Mouse (Mus musculus): ENCODE results near the gene Hspa8. TPM values are rescaled to one million over a fixed set of nuclear protein-coding genes. Genes with fewer than 3 reads are reported as not detected.
"Not testable (repeated sequence)": the region's sequence is repeated elsewhere in the genome, so short reads cannot be mapped to it uniquely, and the experiment has no call there.

Hspa8 gene
- polyA plus RNA-seq, 1 experiment from 2014 or later: 2,291 TPM

DNA sequence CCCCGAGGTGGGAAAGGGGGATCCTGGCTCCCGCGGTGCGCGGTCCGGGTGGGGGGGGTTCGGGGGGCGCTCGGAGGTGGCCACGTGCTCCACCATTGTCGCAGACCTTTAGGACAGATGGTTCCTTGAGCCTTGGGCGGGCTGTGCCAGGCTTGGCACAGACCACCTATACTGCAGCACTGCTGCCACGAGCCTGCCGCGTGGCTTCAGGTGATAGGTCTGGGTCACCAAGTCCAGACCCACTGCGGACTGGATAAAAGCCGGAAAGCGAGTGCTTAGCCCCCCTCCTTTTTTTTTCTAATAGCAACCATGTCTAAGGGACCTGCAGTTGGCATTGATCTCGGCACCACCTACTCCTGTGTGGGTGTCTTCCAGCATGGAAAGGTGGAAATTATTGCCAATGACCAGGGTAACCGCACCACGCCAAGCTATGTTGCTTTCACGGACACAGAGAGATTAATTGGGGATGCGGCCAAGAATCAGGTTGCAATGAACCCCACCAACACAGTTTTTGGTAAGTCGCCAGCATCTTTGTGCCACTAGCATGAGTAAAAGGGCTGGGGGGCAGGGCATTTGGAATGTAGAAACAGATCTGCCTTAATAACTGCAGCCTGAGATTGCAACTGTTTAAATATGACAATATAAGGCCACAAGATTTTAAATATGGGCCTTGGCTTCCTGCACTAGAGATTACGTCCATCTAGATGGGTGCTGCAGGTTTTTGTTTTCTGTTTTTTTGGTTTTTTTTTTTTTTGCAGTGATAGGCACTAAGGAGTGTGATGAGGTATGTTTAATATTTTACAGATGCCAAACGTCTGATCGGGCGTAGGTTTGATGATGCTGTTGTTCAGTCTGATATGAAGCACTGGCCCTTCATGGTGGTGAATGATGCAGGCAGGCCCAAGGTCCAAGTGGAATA, 1.1 kb downstream of the Hspa8 start:
- WGBS: under 1% methylated on average over 28 of the region's 28 CpGs
- not testable (repeated sequence) for H3K27me3 ChIP-seq; ATAC-seq (ENCODE audit: insufficient number of reproducible peaks, low FRiP score, low TSS enrichment, low read depth); H3K9me3 ChIP-seq (replicated peaks)
- peak overlapping the region; percentile 60 for H3K4me2 ChIP-seq (replicated peaks)
- peak overlapping the region; percentile 97 for H3K4me3 ChIP-seq (replicated peaks)
- peaks cover 35% of the 10 kb centered on the region for H3K36me3 ChIP-seq
- H3K27ac ChIP-seq (replicated peaks): peak overlapping the region; percentile 94
- H3K9ac ChIP-seq: peak overlapping the region; percentile 99
- peaks cover 44% of the 10 kb centered on the region for H3K4me1 ChIP-seq

DNA sequence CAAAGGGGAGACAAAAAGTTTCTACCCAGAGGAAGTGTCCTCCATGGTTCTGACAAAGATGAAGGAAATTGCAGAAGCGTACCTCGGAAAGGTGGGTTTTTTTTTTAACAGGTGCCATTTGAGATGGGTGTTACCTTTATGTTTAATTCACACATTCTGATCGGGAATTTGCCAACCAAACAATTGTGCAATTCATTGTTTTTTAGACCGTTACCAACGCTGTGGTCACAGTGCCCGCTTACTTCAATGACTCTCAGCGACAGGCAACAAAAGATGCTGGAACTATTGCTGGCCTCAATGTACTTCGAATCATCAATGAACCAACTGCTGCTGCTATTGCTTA, 1.7 kb downstream of the Hspa8 start:
- H3K36me3 ChIP-seq: peaks cover 35% of the 10 kb centered on the region
- H3K27ac ChIP-seq (replicated peaks): not testable (repeated sequence)

DNA sequence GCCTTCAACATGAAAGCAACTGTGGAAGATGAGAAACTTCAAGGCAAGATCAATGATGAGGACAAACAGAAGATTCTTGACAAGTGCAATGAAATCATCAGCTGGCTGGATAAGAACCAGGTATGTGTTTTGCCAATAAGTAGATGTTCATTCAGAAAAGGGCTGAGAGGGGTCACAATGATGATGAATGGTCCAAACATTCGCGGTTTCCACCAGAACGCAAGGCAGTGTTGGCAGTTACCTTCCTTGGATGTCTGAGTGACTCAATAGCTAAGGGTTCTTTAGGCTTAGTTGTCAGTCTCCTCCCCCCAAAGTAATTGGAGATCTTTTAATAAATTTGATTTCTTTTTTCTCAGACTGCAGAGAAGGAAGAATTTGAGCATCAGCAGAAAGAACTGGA, 3.8 kb downstream of the Hspa8 start:
- Histone ChIP-seq H3K4me1 (peaks cover 51% of the 10 kb centered on the region), H3K4me2 (replicated peaks) (peak overlapping the region; percentile 25; the same call in 1 of the 2 replicates), H3K36me3 (peaks cover 35% of the 10 kb centered on the region)
- H3K9me3 ChIP-seq (replicated peaks); H3K4me3 ChIP-seq (replicated peaks); H3K27me3 ChIP-seq; ATAC-seq (ENCODE audit: insufficient number of reproducible peaks, low FRiP score, low TSS enrichment, low read depth); H3K27ac ChIP-seq (replicated peaks); H3K9ac ChIP-seq: not testable (repeated sequence)
- WGBS: 57% methylated on average over 3 of the region's 3 CpGs

More for the DNA sequence above, 1.7 kb downstream of the Hspa8 start:
- Histone ChIP-seq H3K4me3 (replicated peaks) (peak overlapping the region; percentile 97), H3K9ac (peak overlapping the region; percentile 99), H3K4me1 (peaks cover 51% of the 10 kb centered on the region), H3K4me2 (replicated peaks) (peak overlapping the region; percentile 60)
- H3K27me3 ChIP-seq; ATAC-seq (ENCODE audit: insufficient number of reproducible peaks, low FRiP score, low TSS enrichment, low read depth); H3K9me3 ChIP-seq (replicated peaks): not testable (repeated sequence)
- 4% methylated on average over 8 of the region's 8 CpGs for WGBS

DNA sequence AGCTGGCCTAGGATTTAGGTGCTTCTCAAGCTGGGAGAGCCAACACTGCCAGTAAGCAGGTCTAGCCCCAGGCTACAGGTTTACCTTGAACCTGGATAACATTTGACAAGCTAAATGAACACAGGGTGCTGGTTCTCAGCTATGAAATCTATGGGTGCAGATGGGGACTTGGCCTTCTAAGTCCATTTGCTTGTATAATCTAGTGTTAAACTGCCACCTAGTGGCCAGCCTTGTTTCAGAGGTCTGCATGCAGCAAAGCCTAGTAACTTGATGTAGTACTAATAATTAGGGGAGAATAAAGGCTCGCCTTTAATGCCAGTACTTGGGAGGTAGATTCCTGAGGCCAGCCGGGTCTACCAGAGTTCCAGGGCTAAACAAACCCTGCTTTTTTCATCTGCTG, 4.5 kb downstream of the Hspa8 start:
- Histone ChIP-seq H3K27me3 (no peaks in the 10 kb centered on the region), H3K4me1 (peaks cover 48% of the 10 kb centered on the region), H3K9ac (no peak overlapping the region), H3K9me3 (replicated peaks) (no peaks in the 10 kb centered on the region), H3K4me2 (replicated peaks) (peak overlapping the region; percentile 25; the same call in 1 of the 2 replicates), H3K36me3 (peaks cover 35% of the 10 kb centered on the region), H3K27ac (replicated peaks) (no peak overlapping the region), H3K4me3 (replicated peaks) (peak overlapping the region; percentile 0; the same call in 1 of the 2 replicates)
- ATAC-seq (ENCODE audit: insufficient number of reproducible peaks, low FRiP score, low TSS enrichment, low read depth): no peak
- WGBS: 20% methylated on average over 2 of the region's 2 CpGs

DNA sequence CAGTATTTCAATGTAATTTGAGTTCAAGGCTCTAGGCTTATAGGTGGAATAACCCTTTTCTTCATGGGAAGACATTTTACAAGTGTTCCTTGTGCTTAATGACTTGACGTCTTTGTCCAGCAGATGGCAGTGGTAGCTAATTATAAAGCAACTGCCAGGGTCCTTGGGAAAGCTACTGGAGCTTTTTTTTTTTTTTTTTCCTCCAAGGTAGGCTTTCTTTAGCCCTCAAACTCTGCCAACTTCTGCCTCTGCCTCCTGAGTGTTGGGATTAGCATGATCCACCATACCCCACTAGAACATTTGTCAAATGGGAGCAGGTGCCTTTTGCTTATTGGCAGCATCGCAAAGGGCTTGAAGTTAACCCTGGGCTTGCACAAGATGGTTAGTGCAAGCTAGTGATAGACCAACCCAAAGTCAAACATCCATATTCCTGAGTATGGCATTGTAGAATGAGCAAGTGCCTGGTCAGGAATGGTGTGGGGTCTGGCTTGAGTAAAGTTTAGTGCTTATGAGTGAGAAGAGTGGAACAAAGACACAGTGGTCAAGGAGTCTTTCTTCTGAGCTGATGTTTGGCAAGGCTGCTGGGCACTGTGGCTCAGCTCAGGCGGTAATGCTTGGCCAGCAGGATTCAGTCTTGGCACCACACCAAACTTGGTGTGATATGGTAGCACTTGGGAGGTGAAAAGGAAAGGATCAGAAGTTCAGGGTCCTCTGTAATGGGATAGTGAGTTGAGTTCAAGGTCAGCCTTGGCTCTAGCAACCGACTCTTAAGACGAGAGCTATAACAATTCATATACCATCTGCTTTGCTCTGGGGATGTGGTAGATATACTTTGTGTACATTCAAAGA, 5.9 kb downstream of the Hspa8 start:
- Histone ChIP-seq H3K36me3 (peaks cover 35% of the 10 kb centered on the region), H3K4me3 (replicated peaks) (no peak overlapping the region), H3K4me1 (peaks cover 51% of the 10 kb centered on the region), H3K27ac (replicated peaks) (peak overlapping the region; percentile 71), H3K27me3 (no peaks in the 10 kb centered on the region), H3K9me3 (replicated peaks) (no peaks in the 10 kb centered on the region), H3K4me2 (replicated peaks) (no peak overlapping the region), H3K9ac (no peak overlapping the region)
- WGBS: 19% methylated on average over 5 of the region's 5 CpGs
- ATAC-seq (ENCODE audit: insufficient number of reproducible peaks, low FRiP score, low TSS enrichment, low read depth): 0 out of 2 replicates have a peak, but pooled peaks have one; percentile 31

DNA sequence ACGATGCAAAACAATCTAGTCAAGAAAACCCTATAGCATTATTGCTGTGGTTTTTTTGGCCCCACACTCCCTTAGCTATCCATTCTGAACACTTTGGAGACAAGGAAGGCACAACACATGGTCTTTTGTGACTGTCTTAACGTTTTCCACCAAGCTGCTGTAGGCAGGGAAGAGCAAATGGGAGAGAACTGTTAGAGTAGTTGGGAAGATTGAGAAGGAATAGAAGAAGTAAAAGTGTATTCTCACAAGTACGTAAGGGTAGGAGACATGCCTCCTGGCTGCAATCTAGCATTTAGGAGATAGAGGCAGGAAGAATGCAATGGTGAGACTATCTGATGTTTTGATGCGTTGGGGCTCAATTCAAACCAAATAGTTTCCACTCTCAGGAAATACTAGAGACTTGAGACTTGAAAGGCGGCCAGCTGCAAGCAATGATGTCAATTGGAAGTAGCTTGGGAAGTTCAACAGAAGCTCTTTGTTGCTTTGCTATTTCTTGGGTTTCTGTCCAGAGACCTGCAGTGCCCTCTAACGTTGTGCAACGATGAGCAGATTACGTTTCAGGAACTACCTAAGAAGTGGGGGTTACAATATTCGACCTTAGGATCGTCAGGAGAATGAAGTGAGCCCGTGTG, 6.6 kb downstream of the Hspa8 start:
- Histone ChIP-seq H3K9ac (no peak overlapping the region), H3K4me1 (peaks cover 51% of the 10 kb centered on the region), H3K9me3 (replicated peaks) (no peaks in the 10 kb centered on the region), H3K4me3 (replicated peaks) (no peak overlapping the region), H3K4me2 (replicated peaks) (no peak overlapping the region), H3K27ac (replicated peaks) (peak overlapping the region; percentile 71), H3K27me3 (no peaks in the 10 kb centered on the region), H3K36me3 (peaks cover 35% of the 10 kb centered on the region)
- WGBS: 9% methylated on average over 11 of the region's 11 CpGs
- ATAC-seq (ENCODE audit: insufficient number of reproducible peaks, low FRiP score, low TSS enrichment, low read depth): no peak

DNA sequence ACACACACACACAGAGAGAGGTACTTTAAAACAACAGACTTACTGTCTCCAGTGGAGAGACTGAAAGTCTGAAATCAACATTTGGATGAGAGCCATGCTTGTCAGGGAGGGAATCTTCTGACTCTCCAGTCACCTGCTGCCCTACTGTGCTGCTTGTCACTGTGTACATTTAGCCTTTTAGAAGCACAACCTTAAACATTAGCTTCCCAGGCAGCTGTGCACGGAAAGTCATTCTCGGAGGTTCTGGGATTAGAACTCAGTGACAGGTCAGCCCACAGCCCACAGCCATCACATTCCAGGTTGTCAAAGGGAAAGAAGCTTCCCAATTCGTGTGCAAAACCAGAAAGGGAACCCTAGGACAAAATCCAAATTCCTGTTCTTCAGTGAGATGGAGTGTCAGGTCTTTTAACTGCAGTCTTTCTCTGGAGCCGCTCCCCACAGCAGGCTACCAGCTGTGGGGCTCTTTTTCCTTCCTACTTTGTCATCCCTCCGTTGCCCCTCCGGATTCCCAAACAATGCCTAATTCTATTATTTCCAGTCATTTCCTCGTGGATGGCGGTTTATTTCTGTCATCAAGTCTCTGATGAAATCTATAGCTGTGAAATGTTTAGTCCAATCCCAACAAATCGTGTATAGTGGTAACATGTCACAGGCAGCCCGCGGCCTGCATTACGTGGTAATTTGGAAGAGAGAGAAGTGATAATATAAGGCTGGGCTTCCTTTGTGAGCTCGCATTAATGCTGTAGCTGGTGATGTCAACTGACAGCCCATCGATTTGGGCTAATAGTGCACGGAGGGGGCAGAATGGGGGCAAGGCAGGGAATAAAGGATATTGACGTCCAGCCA, 7.5 kb downstream of the Hspa8 start:
- ATAC-seq (ENCODE audit: insufficient number of reproducible peaks, low FRiP score, low TSS enrichment, low read depth): no peak
- WGBS: 21% methylated on average over 16 of the region's 16 CpGs
- no peak overlapping the region for H3K4me3 ChIP-seq (replicated peaks)

DNA sequence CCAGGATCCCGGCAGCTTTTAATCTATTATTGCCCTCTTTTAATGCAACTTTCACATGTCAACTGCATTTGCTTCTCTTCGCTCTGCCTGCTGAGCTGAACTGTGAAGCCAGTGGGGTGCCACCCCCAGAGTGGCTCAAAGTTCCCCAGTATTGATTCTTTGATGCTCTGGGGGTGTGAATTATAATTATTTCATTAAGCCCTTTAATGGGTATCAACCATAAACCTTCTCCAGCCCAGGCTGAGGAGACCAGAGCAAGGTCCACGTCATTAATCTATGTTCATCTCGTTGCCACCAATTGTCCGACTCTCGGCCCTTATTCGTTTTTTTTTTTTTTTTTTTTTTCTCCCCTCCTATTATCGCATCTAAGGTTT, 8.1 kb downstream of the Hspa8 start:
- H3K4me3 ChIP-seq (replicated peaks): no peak overlapping the region
- H3K9ac ChIP-seq: no peak overlapping the region
- H3K27ac ChIP-seq (replicated peaks): peak overlapping the region; percentile 71
- WGBS: 75% methylated on average over 8 of the region's 8 CpGs
- peaks cover 45% of the 10 kb centered on the region for H3K4me1 ChIP-seq
- H3K27me3 ChIP-seq: no peaks in the 10 kb centered on the region
- no peak for ATAC-seq (ENCODE audit: insufficient number of reproducible peaks, low FRiP score, low TSS enrichment, low read depth)
- H3K36me3 ChIP-seq: peaks cover 27% of the 10 kb centered on the region
- H3K9me3 ChIP-seq (replicated peaks): no peaks in the 10 kb centered on the region
- no peak overlapping the region for H3K4me2 ChIP-seq (replicated peaks)

More for the DNA sequence above, 7.5 kb downstream of the Hspa8 start:
- Histone ChIP-seq H3K27ac (replicated peaks) (peak overlapping the region; percentile 71), H3K9ac (no peak overlapping the region), H3K27me3 (no peaks in the 10 kb centered on the region), H3K4me1 (peaks cover 51% of the 10 kb centered on the region), H3K9me3 (replicated peaks) (no peaks in the 10 kb centered on the region), H3K4me2 (replicated peaks) (no peak overlapping the region), H3K36me3 (peaks cover 33% of the 10 kb centered on the region)

DNA sequence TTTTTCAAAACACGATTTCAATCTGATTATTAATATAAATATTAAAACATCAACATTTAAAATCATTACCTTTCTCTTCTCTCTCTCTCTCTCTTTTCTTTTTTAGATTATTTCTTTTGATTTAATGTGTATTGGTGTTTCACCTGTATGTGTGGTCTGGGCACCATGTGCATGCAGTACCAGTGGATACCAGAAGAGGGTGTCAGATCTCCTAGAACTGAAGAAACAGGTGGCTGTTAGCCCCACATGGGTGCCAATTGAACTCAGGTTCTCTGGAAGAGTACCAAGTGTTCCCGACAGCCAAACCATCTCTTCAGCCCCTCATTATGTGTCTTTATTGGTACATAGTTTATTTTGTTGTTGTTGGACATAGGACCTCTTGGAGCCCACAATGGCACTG, 11.1 kb downstream of the Hspa8 start:
- no peak for ATAC-seq (ENCODE audit: insufficient number of reproducible peaks, low FRiP score, low TSS enrichment, low read depth)
- WGBS: 56% methylated on average over 2 of the region's 2 CpGs
- Histone ChIP-seq H3K9me3 (replicated peaks) (no peaks in the 10 kb centered on the region), H3K4me1 (peaks cover 22% of the 10 kb centered on the region), H3K27me3 (no peaks in the 10 kb centered on the region), H3K27ac (replicated peaks) (no peak overlapping the region), H3K4me3 (replicated peaks) (no peak overlapping the region), H3K36me3 (peaks cover under 1% of the 10 kb centered on the region; the same call in 1 of the 2 replicates), H3K4me2 (replicated peaks) (no peak overlapping the region), H3K9ac (no peak overlapping the region)

DNA sequence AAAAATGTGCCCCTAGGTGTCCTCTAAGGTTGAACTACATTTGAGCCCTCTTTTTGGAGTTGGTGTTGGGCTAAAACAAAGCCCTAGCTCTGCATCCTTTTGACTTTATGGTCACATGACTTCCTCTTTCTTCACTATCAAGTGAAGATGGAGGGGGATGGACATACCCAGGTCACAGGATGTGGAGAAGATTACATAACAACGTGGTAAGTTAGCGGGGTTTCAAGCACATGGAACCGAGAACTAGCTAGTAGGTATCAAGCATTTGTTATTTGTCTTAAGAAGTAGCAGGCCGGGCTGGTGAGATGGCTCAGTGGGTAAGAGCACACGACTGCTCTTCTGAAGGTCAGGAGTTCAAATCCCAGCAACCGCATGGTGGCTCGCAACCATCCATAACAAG, 13.3 kb downstream of the Hspa8 start:
- H3K4me3 ChIP-seq (replicated peaks): no peak overlapping the region
- H3K9ac ChIP-seq: no peak overlapping the region
- no peak overlapping the region for H3K27ac ChIP-seq (replicated peaks)
- no peaks in the 10 kb centered on the region for H3K36me3 ChIP-seq
- no peaks in the 10 kb centered on the region for H3K27me3 ChIP-seq
- 86% methylated on average over 7 of the region's 7 CpGs for WGBS
- H3K4me2 ChIP-seq (replicated peaks): no peak overlapping the region
- peaks cover 4% of the 10 kb centered on the region; the same call in 1 of the 2 replicates for H3K4me1 ChIP-seq
- ATAC-seq (ENCODE audit: insufficient number of reproducible peaks, low FRiP score, low TSS enrichment, low read depth): no peak
- H3K9me3 ChIP-seq (replicated peaks): no peaks in the 10 kb centered on the region

Data from embryonic facial prominence, embryonic 15.5 days (tissue).